Mouse (Mus musculus): Measurements from ENCODE around the gene Ddx4.
"Not testable (repeated sequence)": the region's sequence is repeated elsewhere in the genome, so short reads cannot be mapped to it uniquely, and the experiment has no call there.

The Ddx4 gene

DNA sequence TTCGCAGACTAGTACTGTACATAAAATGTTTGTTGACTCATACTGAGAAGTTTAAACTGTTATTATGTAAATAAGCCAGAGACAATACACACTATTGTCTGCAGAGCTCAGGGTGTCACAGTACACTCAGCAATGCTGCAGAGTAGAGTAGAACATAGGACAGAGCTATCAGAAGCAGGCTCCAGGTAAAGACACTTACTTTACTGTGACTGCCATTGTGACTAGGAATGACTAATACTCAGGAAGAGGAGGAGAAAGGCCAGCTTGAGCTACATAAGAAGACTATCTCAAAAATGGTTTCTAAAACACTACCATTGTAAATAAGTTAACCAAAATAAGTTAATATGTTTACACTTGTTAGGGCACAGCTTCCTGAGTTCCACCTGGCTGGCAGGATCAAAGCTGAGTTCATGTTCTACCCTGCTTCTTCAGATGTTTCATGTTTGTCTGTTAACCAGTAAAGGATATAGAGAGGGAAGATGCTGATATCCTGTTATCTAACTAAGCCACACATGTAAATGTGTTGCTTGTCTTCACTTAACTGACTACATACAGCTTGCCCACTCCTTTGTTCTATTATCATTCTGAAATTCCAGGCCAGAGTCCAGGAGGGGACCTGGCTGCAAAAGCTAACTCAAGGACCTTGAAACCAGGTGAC lies 6.6 kb downstream of the Ddx4 start:
- in situ Hi-C loops (cut with MboI; ENCODE audit: low pct_unique_long_range_greater_than_20kb in 1 of 2, low sequenced_read_pairs in 2 of 2, unreplicated experiment in 1 of 2), result no loop called here

- in situ Hi-C loops (cut with MboI; ENCODE audit: low pct_unique_long_range_greater_than_20kb in 1 of 2, low sequenced_read_pairs in 2 of 2, unreplicated experiment in 1 of 2), result no loop called here
Measured at GRCm38 (mm10) chr13:112644996-112645395, 7.3 kb downstream of the Ddx4 start.

DNA sequence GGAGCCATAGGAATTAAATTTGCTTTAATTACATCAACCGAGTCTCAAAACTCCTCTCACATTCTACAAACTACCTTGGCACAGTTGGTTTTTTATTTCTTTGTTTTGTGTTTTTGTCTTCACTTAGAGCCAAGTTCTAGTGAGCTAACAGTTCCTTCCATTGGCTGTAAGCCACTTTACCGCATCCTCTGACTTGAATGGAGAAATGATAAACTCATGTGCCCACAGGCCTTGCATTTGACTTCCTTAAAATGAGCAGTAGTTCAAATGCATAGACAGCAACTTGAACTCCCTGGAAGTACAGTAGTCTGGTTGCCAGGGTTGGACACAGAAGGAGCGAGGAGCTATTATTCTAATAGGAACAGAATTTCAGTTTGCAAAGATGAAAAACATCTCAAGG lies 9.4 kb downstream of the Ddx4 start:
- in situ Hi-C loops (cut with MboI; ENCODE audit: low pct_unique_long_range_greater_than_20kb in 1 of 2, low sequenced_read_pairs in 2 of 2, unreplicated experiment in 1 of 2), result no loop called here

DNA sequence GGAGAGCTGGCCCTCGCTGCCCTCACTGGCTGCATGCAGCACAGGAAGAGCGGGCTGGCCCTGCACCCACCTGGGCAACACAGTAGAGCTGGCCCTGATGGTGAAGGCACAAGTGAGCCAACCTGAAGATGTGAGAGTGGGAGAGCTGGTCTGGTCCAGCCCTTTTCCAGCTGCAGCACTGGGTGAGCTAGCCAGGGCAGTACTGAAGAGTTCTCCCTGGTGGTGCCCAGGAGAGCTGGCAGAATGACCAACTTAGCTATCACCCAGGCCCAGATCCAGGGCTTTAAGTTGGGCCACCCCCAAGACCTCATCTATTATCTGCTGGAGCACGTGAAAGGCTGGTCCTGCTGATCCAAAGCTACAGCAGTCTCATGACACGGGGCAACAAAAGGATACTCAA lies 13.2 kb downstream of the Ddx4 start:
- in situ Hi-C loops (cut with MboI; ENCODE audit: low pct_unique_long_range_greater_than_20kb in 1 of 2, low sequenced_read_pairs in 2 of 2, unreplicated experiment in 1 of 2), result no loop called here

GRCm38 (mm10) chr13:112636498-112636897 lies 15.8 kb downstream of the Ddx4 start:
- in situ Hi-C loops (cut with MboI; ENCODE audit: low pct_unique_long_range_greater_than_20kb in 1 of 2, low sequenced_read_pairs in 2 of 2, unreplicated experiment in 1 of 2), result no loop called here

DNA sequence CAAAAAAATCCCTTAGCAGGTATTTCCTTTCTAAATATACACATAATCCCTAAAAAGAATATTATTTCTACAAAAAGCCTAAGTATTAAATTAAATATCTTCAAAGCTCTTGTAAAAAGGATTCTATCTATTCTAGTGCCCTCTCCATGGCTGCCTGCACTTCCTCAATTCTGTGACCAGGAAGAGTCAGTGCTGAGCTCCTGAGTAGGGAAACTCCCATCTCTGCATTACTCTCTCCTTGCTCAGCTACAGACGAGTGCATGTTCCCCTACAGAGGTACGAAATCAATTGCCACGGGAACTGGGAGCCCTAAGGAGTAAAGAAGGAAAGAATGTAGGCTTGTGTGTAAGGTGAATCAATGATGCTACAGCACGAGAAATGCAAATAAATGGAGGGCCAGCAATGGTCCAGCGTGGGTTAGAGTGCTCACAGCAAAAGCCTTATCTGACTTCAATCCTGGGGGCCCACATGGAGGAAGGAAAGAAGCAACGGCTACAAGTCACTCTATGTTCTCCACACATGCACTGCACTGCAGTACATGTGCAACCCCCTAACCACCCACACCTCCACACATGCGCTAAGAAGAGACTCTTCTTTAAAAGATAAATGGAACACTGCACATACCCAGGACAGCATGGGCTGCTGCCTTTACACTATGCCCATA lies 17.0 kb downstream of the Ddx4 start:
- in situ Hi-C loops (cut with MboI; ENCODE audit: low pct_unique_long_range_greater_than_20kb in 1 of 2, low sequenced_read_pairs in 2 of 2, unreplicated experiment in 1 of 2), result no loop called here

- in situ Hi-C loops (cut with MboI; ENCODE audit: low pct_unique_long_range_greater_than_20kb in 1 of 2, low sequenced_read_pairs in 2 of 2, unreplicated experiment in 1 of 2), result no loop called here
Measured at GRCm38 (mm10) chr13:112625566-112625965, 26.7 kb downstream of the Ddx4 start.

DNA sequence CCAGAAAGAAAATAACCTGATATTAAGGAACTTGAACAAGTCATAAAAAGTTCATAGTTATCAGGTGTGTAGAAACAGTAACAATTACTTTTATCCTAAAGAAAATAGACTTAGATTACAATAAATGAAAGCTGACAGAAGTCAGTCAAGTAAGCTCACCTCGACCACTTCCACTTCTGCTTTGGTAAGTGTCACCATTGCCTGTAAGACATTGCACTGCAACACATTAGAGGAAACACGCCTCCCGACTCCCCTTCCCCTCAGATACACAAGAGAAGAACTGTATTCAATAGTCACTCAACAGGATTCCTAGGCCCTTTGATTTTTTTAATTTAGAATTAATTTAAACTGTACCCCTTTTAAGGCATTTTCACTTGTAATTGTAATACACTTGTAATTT lies 27.7 kb downstream of the Ddx4 start:
- in situ Hi-C loops (cut with MboI; ENCODE audit: low pct_unique_long_range_greater_than_20kb in 1 of 2, low sequenced_read_pairs in 2 of 2, unreplicated experiment in 1 of 2), result no loop called here

DNA sequence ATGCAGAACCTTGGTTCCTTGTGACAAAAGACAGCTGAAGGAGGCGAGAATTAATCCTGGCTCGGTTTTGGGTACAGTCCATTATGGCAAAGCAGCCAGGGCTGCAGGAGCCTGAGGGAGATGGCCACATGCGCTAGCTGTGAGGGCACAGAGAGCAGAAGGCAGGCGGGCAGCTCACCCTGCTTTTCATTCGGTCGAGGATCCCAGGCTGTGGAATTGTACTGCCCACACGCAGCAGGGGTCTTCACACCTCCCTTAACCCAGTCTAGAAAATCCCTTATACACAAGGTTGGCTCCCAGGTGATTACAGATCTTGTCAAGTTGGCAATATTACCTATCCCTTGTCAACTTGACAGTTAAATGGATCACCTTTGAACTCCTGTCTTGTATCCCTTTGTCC lies 28.6 kb downstream of the Ddx4 start:
- in situ Hi-C loops (cut with MboI; ENCODE audit: low pct_unique_long_range_greater_than_20kb in 1 of 2, low sequenced_read_pairs in 2 of 2, unreplicated experiment in 1 of 2), result no loop called here

GRCm38 (mm10) chr13:112621592-112621991 lies 30.7 kb downstream of the Ddx4 start:
- in situ Hi-C loops (cut with MboI; ENCODE audit: low pct_unique_long_range_greater_than_20kb in 1 of 2, low sequenced_read_pairs in 2 of 2, unreplicated experiment in 1 of 2), result no loop called here

GRCm38 (mm10) chr13:112608606-112609005 lies 43.7 kb downstream of the Ddx4 start:
- in situ Hi-C loops (cut with MboI; ENCODE audit: low pct_unique_long_range_greater_than_20kb in 1 of 2, low sequenced_read_pairs in 2 of 2, unreplicated experiment in 1 of 2), result loop anchor here in 1 of 2 experiments (10.0 kb wide), 1 partner anchor 54 kb away; no protein-coding TSS in a partner anchor

GRCm38 (mm10) chr13:112604411-112604810 lies 47.9 kb downstream of the Ddx4 start:
- in situ Hi-C loops (cut with MboI; ENCODE audit: low pct_unique_long_range_greater_than_20kb in 1 of 2, low sequenced_read_pairs in 2 of 2, unreplicated experiment in 1 of 2), result loop anchor here in 1 of 2 experiments (10.0 kb wide), 1 partner anchor 50 kb away; no protein-coding TSS in a partner anchor

DNA sequence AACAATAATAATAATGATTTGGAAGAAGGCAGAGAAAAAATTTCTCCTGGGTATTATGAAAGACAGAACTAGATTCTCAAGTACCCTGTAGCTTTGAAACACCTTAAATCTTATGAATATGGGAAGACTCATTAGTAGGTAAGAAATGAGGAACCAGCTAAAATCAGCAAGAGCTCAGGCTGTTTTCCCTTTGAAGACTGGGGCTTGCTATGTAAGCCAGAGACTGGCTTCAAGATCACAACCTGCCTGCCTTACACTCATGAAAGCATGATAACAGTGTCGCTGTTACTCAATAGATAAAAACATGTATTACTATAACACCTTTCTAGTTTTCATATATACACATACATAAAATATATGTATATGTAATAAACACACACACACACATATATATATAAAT lies 48.4 kb downstream of the Ddx4 start:
- in situ Hi-C loops (cut with MboI; ENCODE audit: low pct_unique_long_range_greater_than_20kb in 1 of 2, low sequenced_read_pairs in 2 of 2, unreplicated experiment in 1 of 2), result loop anchor here in 1 of 2 experiments (10.0 kb wide), 1 partner anchor 49 kb away; no protein-coding TSS in a partner anchor

DNA sequence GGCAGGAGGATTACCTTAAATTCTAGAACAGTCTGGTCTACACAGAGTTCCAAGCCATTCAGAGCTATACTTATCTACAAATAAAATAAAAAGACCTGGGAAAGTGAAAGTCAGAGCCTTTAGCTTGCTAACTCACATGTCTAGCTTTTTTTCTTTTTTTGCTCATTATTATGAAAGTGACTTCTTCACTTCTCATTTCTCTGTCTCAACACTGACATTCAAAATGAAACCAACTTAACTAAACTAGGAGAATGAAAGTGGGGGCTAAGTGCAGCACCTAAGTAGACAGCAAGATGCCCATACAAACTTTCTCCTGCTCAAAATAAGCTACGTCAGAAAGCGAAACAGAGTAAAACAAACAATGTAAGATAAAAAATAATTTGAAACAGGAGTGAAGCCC lies 49.7 kb downstream of the Ddx4 start:
- in situ Hi-C loops (cut with MboI; ENCODE audit: low pct_unique_long_range_greater_than_20kb in 1 of 2, low sequenced_read_pairs in 2 of 2, unreplicated experiment in 1 of 2), result loop anchor here in 1 of 2 experiments (10.0 kb wide), 1 partner anchor 48 kb away; no protein-coding TSS in a partner anchor

GRCm38 (mm10) chr13:112594260-112594659 lies 58.0 kb downstream of the Ddx4 start, which contains the start of gene Il31ra:
TSS of gene Il31ra (minus strand) at chr13:112594360.
- in situ Hi-C loops (cut with MboI; ENCODE audit: low pct_unique_long_range_greater_than_20kb in 1 of 2, low sequenced_read_pairs in 2 of 2, unreplicated experiment in 1 of 2), result not testable (repeated sequence)

- in situ Hi-C loops (cut with MboI; ENCODE audit: low pct_unique_long_range_greater_than_20kb in 1 of 2, low sequenced_read_pairs in 2 of 2, unreplicated experiment in 1 of 2), result no loop called here
Measured at GRCm38 (mm10) chr13:112590254-112590653, 62.0 kb downstream of the Ddx4 start.

- in situ Hi-C loops (cut with MboI; ENCODE audit: low pct_unique_long_range_greater_than_20kb in 1 of 2, low sequenced_read_pairs in 2 of 2, unreplicated experiment in 1 of 2), result no loop called here
Measured at GRCm38 (mm10) chr13:112589625-112590024, 62.6 kb downstream of the Ddx4 start.

DNA sequence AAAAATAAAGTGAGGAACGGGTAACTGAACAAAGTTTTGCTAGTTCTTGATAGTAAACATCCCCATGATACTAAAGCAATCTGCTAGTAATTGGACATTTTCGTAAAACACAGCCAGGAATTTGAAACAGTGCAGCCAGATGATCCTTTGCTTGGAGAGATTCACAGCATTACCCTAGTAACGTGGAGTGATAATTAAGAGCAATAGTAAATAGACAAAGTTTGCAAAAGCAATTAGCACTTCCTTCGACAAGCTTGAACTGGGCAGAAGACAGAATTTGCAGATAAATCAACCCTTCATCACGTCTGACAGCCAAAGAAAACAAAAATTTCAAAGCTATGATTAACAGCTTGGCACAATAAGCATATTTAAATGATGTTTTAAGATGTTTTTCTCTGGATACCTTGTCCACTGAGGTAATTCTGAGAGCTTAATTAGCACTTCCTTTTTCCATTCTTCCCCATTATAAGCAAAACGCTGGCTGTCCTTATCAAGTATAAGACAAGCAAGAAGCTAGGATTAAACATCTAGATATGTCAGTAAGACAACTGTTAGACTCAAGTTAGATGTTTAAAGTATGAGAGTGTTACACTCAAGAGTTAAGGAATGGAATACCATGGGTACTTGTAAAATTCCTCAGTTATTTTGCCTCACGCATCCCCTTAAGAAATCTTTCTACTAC lies 67.6 kb downstream of the Ddx4 start:
- in situ Hi-C loops (cut with MboI; ENCODE audit: low pct_unique_long_range_greater_than_20kb in 1 of 2, low sequenced_read_pairs in 2 of 2, unreplicated experiment in 1 of 2), result no loop called here

GRCm38 (mm10) chr13:112582291-112582690 lies 70.0 kb downstream of the Ddx4 start:
- in situ Hi-C loops (cut with MboI; ENCODE audit: low pct_unique_long_range_greater_than_20kb in 1 of 2, low sequenced_read_pairs in 2 of 2, unreplicated experiment in 1 of 2), result no loop called here
